ENCODE assay signal across 13 mouse cellular contexts in genomic region chr9:90271541-90272090, GRCm38 (mm10). TPM values are rescaled to one million over a fixed set of nuclear protein-coding genes. Genes with fewer than 3 reads are reported as not detected.
A peak's percentile ranks its signal among the peaks of the same experiment; 100 is the strongest.
DNase-seq lines count a peak whose midpoint lies in the region; ATAC-seq and TF ChIP-seq lines count a peak whose summit lies in the region.
"Had no signal": no experiment of that assay in that cellular context is flagged by ENCODE, and none has a peak within 500 bp of the region (broad histone marks: within the 10 kb centered on the region; RNA-seq: fewer than 3 reads in every experiment).

No protein-coding gene starts in this region.

- 76% methylated on average over 5 of the region's 5 CpGs for WGBS in liver, embryonic 13.5 days (ENCODE audit: insufficient replicate concordance)
- 77% methylated on average over 5 of the region's 5 CpGs for WGBS in liver, embryonic 12.5 days (ENCODE audit: insufficient replicate concordance)

- H3K4me2 ChIP-seq in liver, embryonic 13.5 days = peak overlapping the region; percentile 79; the same call in 1 of the 2 replicates
- H3K4me2 ChIP-seq in liver, embryonic 12.5 days = no peak overlapping the region

- no peak overlapping the region for H3K4me3 ChIP-seq in liver, embryonic 13.5 days (replicated peaks)
- H3K4me3 ChIP-seq in liver, embryonic 12.5 days = no peak overlapping the region
- H3K4me3 ChIP-seq in E14TG2a.4 (replicated peaks; ENCODE audit: low read length) = peak overlapping the region; percentile 5; the same call in 1 of the 2 replicates

- no peak for TF ChIP-seq CTCF in E14TG2a.4 (conservative IDR thresholded peaks at IDR 0.05; ENCODE audit: low read length)

- no peak for ATAC-seq in liver, embryonic 13.5 days (ENCODE audit: low read depth)
- ATAC-seq in liver, embryonic 12.5 days = no peak

- H3K9ac ChIP-seq in liver, embryonic 13.5 days = no peak overlapping the region
- H3K9ac ChIP-seq in liver, embryonic 12.5 days = no peak overlapping the region
- H3K9ac ChIP-seq: stomach, embryonic 15.5 days had no signal

- no peak overlapping the region for H3K27ac ChIP-seq in liver, embryonic 13.5 days
- no peak overlapping the region for H3K27ac ChIP-seq in liver, embryonic 12.5 days
- H3K27ac ChIP-seq: neural tube, embryonic 13.5 days had no signal

- peaks cover 14% of the 10 kb centered on the region for H3K36me3 ChIP-seq in liver, embryonic 13.5 days
- peaks cover 14% of the 10 kb centered on the region for H3K36me3 ChIP-seq in liver, embryonic 12.5 days
- H3K36me3 ChIP-seq in E14TG2a.4 (ENCODE audit: insufficient read depth, low read length) = no peaks in the 10 kb centered on the region
- H3K36me3 ChIP-seq: neural tube, embryonic 13.5 days; stomach, embryonic 15.5 days had no signal

- DNase-seq in liver, embryonic 13.5 days = no peak
- DNase-seq in induced T-regulatory cell, adult 2 months (ENCODE audit: low read depth) = peak; percentile 9
- DNase-seq in lung, postnatal 36 days = peak; percentile 73
- no peak for DNase-seq in cerebellum, postnatal 25 days
- no peak for DNase-seq in ovary, postnatal 10 days (ENCODE audit: low spot score)
- DNase-seq: heart, adult 2 months; kidney, adult 9 months; layer of hippocampus, postnatal 36 days had no signal

- H3K27me3 ChIP-seq in liver, embryonic 13.5 days = no peaks in the 10 kb centered on the region
- no peaks in the 10 kb centered on the region for H3K27me3 ChIP-seq in liver, embryonic 12.5 days (replicated peaks)
- peaks cover 5% of the 10 kb centered on the region; the same call in 1 of the 2 replicates for H3K27me3 ChIP-seq in E14TG2a.4 (ENCODE audit: insufficient read depth, low read length)
- H3K27me3 ChIP-seq: CH12.LX; neural tube, embryonic 13.5 days; stomach, embryonic 15.5 days had no signal

- H3K4me1 ChIP-seq in liver, embryonic 13.5 days (replicated peaks) = peaks cover 67% of the 10 kb centered on the region
- H3K4me1 ChIP-seq in liver, embryonic 12.5 days = peaks cover 58% of the 10 kb centered on the region
- peaks cover 57% of the 10 kb centered on the region for H3K4me1 ChIP-seq in E14TG2a.4 (replicated peaks; ENCODE audit: low read depth, low read length)

- H3K9me3 ChIP-seq in liver, embryonic 13.5 days (replicated peaks) = no peaks in the 10 kb centered on the region
- H3K9me3 ChIP-seq in liver, embryonic 12.5 days (replicated peaks) = no peaks in the 10 kb centered on the region
- H3K9me3 ChIP-seq in E14TG2a.4 (ENCODE audit: low read length) = no peaks in the 10 kb centered on the region
- H3K9me3 ChIP-seq: neural tube, embryonic 13.5 days; stomach, embryonic 15.5 days had no signal

RNA-seq across cellular contexts. Expression of gene Tbc1d2b, which starts 1.0 kb away (rescaled TPM):
- 6.5 and 8.2 TPM in 2 replicates for polyA plus RNA-seq in liver, embryonic 13.5 days (2015; fragmentation: Nextera tagmentation; extraction: Ambion mirVana)
- polyA plus RNA-seq in liver, embryonic 12.5 days (2016; fragmentation: Nextera tagmentation; extraction: Ambion mirVana) = 11.0 and 12.2 TPM in 2 replicates

Comparison
In these comparisons a context has a peak if more than half of its experiments do, and no peak if none do; other contexts are left out.
1. DNase-seq: peak in induced T-regulatory cell, adult 2 months (single experiment) and lung, postnatal 36 days (single experiment); none in liver, embryonic 13.5 days (single experiment), cerebellum, postnatal 25 days (0 of 2) and ovary, postnatal 10 days (single experiment).